Mouse (Mus musculus) heart, postnatal 0 days (tissue): Measurements from ENCODE around the gene Tlcd2. TPM values are rescaled to one million over a fixed set of nuclear protein-coding genes. Genes with fewer than 3 reads are reported as not detected.

ENCODE experiments used
- ATAC-seq: fragments of 200-750 bp; cut with Nextera tagmentation; 2 replicates; pipeline ENCODE4 v1.8.0; 2017; ENCODE audit warnings: low read depth, moderate number of reproducible peaks, moderate library complexity; ENCODE audit not compliant: insufficient read depth
- DNase-seq: peaks from one replicate; pipeline ENCODE4 v3.0.0-alpha.2; 2016; ENCODE audit warnings: low spot score
- H3K27ac ChIP-seq: fragments of 300-500 bp; sonication (generic); 2 replicates; pipeline ENCODE4 v1.5.1; 2014; ENCODE audit warnings: low read depth, mild to moderate bottlenecking
- H3K27me3 ChIP-seq: fragments of 300-500 bp; sonication (generic); 2 replicates; pipeline ENCODE4 v1.6.1; 2014; ENCODE audit warnings: low read length, mixed read lengths; ENCODE audit not compliant: control insufficient read depth, insufficient read depth
- H3K36me3 ChIP-seq: fragments of 300-500 bp; sonication (generic); replicated peaks from 2 replicates; pipeline ENCODE4 v1.6.1; 2014; ENCODE audit warnings: low read length, mixed read lengths; ENCODE audit not compliant: control insufficient read depth, insufficient read depth
- H3K4me1 ChIP-seq: fragments of 300-500 bp; sonication (generic); 2 replicates; pipeline ENCODE4 v1.6.1; 2014; ENCODE audit warnings: antibody characterized with exemption; ENCODE audit not compliant: control insufficient read depth, insufficient read depth
- H3K4me2 ChIP-seq: fragments of 300-500 bp; sonication (generic); 2 replicates; pipeline ENCODE4 v1.6.1; 2014; ENCODE audit warnings: low read depth, mild to moderate bottlenecking, low read length, moderate library complexity
- H3K4me3 ChIP-seq: fragments of 300-500 bp; sonication (generic); 2 replicates; pipeline ENCODE4 v1.5.1; 2014; ENCODE audit warnings: low read depth, low read length
- H3K9ac ChIP-seq: fragments of 300-500 bp; sonication (generic); replicated peaks from 2 replicates; pipeline ENCODE4 v1.6.1; 2014; ENCODE audit warnings: low read depth, low read length, mixed read lengths
- H3K9me3 ChIP-seq: fragments of 300-500 bp; sonication (generic); replicated peaks from 2 replicates; pipeline ENCODE4 v1.6.1; 2016; ENCODE audit warnings: low read length; ENCODE audit not compliant: control insufficient read depth
- CTCF ChIP-seq: IDR thresholded peaks from 2 replicates; pipeline ENCODE4 v1.5.1; 2016; ENCODE audit warnings: antibody characterized with exemption, control low read depth, low read depth
- EP300 ChIP-seq: IDR thresholded peaks from 2 replicates; pipeline ENCODE4 v1.6.1; 2016; ENCODE audit warnings: antibody characterized with exemption, low read depth
- WGBS: fragments of 180-500 bp; shearing (Covaris S2); extraction: QIAGEN DNeasy Blood & Tissue Kit; methylation state at CpG from one replicate; pipeline ENCODE4 v1.1.7; 2014; 5-methylcytosine and 5-hydroxymethylcytosine counted together
- polyA plus RNA-seq: library from polyadenylated mRNA; unstranded; fragments of >200 nt; fragmentation: Nextera tagmentation; extraction: Ambion mirVana; gene quantifications from 2 replicates; pipeline ENCODE4 v1.2.1, GENCODE M21; 2015
- total RNA-seq: library from RNA; depleted of rRNA; stranded (reverse); fragments of >200 nt; gene quantifications from 2 replicates; pipeline ENCODE4 v1.2.3, GENCODE M21; 2014; ENCODE audit warnings: low replicate concordance

The Tlcd2 gene
- total and polyA plus RNA-seq, 2 experiments from 2014 or later = 16.9 to 25.3 TPM

DNA sequence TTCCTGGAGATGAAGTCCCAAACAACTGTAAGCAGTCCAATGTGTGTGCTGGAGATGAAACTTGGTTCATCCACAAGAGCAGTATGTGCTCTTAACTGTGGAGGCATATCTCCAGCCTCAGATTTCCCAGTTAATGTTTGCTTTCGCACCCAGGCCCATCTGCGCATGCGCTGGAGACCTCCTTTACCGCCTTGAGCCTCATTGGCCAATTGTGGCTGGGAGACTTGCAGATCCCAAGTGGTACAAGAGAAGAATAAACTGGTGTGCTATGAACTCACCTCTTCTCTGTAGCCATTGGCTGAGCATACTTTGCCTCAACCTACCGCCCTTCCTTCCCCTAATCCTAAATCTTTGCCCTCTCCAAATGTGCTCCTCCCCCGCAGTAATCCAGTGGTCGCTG is 11.9 kb downstream of the Tlcd2 start:
- WGBS = 73% methylated on average over 7 of the region's 7 CpGs

GRCm38 (mm10) chr11:75486192-75486591 is 24.7 kb downstream of the Tlcd2 start:
- no peak for TF ChIP-seq CTCF
- no peak for TF ChIP-seq EP300
- 0 out of 2 replicates have a peak overlapping the region, but pooled peaks have one; percentile 25 for H3K4me2 ChIP-seq
- no peak overlapping the region for H3K4me3 ChIP-seq
- DNase-seq (no peak), ATAC-seq (no peak)
- 20% methylated on average over 3 of the region's 3 CpGs for WGBS
- no peaks in the 10 kb centered on the region for H3K9me3 ChIP-seq
- H3K4me1 ChIP-seq = peaks cover 10% of the 10 kb centered on the region
- no peak overlapping the region for H3K27ac ChIP-seq
- H3K9ac ChIP-seq = no peak overlapping the region
- H3K36me3 ChIP-seq = peaks cover 19% of the 10 kb centered on the region
- no peaks in the 10 kb centered on the region for H3K27me3 ChIP-seq

More for the DNA sequence above, 11.9 kb downstream of the Tlcd2 start:
- Histone ChIP-seq H3K36me3 (no peaks in the 10 kb centered on the region), H3K4me3 (no peak overlapping the region), H3K27ac (no peak overlapping the region), H3K4me2 (no peak overlapping the region), H3K9ac (no peak overlapping the region), H3K27me3 (no peaks in the 10 kb centered on the region), H3K4me1 (no peaks in the 10 kb centered on the region; the same call in 1 of the 2 replicates), H3K9me3 (no peaks in the 10 kb centered on the region)
- TF ChIP-seq EP300 (no peak), CTCF (no peak)
- DNase-seq (no peak), ATAC-seq (no peak)

DNA sequence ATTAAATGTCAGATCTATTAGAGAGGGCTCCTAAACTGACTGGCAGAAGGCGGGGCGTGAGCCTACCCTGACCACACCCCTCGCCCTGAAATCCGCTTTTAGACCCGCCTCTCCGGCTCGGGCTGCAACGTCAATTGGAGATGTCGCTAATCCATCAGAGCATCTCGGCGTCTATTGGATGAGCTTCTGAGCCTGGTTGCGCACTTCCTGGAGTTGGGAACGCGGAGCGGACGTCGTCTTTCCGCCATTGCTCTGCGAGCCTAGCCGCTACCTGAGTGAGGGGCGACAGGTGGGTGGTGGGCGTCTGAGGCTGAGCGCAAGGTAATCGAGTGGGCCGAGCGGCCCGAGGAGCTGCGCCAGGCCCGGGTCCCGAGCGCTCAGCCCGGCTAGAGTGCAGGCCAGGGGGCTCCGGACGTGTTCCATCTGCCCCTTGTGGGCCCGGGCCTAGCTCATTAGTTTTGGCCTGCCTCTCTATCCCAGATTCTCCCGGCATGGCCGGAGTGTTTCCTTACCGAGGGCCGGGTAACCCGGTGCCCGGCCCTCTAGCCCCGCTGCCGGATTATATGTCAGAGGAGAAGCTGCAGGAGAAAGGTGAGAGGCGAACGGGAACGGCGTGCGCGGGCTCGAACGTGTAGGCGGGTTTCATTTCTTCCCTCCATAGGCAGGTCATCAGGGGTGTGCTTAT is 25.2 kb downstream of the Tlcd2 start, which contains the start of gene Prpf8:
Gene Prpf8 (plus strand): TSS at position 216 of the 685 bp plus-strand sequence.
- peak; percentile 100 for ATAC-seq
- WGBS = under 1% methylated on average over 49 of the region's 52 CpGs
- TF ChIP-seq EP300 = no peak
- no peak for TF ChIP-seq CTCF

DNA sequence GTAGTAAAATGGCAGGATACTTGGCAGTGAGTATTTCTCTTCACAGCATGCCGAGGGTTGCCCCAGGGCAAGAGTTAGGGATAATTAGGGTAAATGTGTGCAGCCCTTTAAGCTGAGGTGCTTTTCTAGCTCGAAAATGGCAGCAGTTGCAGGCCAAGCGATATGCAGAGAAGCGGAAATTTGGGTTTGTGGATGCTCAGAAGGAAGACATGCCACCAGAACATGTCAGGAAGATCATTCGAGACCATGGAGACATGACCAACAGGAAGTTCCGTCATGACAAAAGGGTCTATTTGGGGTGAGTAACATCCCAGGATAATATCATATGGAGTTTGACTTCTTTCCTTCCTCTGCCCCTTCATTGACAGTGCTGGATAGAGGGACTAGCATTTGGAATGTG is 26.0 kb downstream of the Tlcd2 start:
- peak overlapping the region; percentile 82 for H3K9ac ChIP-seq
- H3K27ac ChIP-seq = no peak overlapping the region
- H3K36me3 ChIP-seq = peaks cover 32% of the 10 kb centered on the region
- peak overlapping the region; percentile 83 for H3K4me2 ChIP-seq
- H3K9me3 ChIP-seq = no peaks in the 10 kb centered on the region
- peaks cover 10% of the 10 kb centered on the region for H3K4me1 ChIP-seq
- peak overlapping the region; percentile 76 for H3K4me3 ChIP-seq
- no peaks in the 10 kb centered on the region for H3K27me3 ChIP-seq
- 30% methylated on average over 6 of the region's 6 CpGs for WGBS
- ATAC-seq = no peak
- no peak for DNase-seq
- no peak for TF ChIP-seq CTCF
- TF ChIP-seq EP300 = no peak

More for the DNA sequence above, 25.2 kb downstream of the Tlcd2 start, which contains the start of gene Prpf8:
- Histone ChIP-seq H3K9ac (peak within 1 kb of the TSS; percentile 82), H3K4me1 (peaks cover 10% of the 10 kb centered on the region), H3K27ac (peak within 1 kb of the TSS; percentile 73), H3K4me3 (peak within 1 kb of the TSS; percentile 76), H3K4me2 (peak within 1 kb of the TSS; percentile 83), H3K9me3 (no peaks in the 10 kb centered on the region), H3K27me3 (no peaks in the 10 kb centered on the region), H3K36me3 (peaks cover 24% of the 10 kb centered on the region)
- DNase-seq = peak; percentile 99

DNA sequence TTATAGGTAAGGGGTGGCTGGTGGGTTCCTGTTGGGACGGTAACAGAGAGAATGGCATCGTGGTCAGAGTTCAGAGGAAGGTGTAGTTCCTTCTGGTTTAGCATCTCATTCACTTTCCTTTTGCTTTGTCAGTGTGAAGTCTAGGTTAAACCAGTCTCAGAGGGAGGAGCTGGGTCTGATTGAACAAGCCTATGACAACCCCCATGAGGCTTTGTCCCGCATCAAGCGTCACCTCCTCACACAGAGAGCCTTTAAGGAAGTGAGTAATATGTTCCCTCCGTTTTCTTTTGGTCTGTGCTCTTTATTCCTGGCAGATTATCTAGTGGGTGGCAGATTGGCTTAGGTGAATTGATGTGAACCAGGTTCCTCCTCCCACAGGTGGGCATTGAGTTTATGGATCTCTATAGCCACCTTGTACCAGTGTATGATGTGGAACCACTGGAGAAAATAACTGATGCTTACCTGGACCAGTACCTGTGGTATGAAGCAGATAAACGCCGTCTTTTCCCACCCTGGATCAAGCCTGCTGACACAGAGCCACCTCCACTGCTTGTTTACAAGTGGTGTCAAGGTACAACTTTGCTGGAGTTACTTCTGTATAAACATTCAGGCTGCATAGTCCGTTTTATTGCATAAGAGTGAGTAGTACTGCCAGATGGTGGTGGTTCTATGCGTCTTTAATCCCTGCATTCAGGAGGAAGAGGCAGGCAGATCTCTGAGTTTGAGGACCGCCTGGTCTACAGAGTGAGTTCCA is 33.0 kb downstream of the Tlcd2 start:
- H3K4me1 ChIP-seq = 0 out of 2 replicates have a peak, but pooled peaks cover 2% of the 10 kb centered on the region
- no peak overlapping the region for H3K4me3 ChIP-seq
- TF ChIP-seq CTCF = no peak
- TF ChIP-seq EP300 = no peak
- no peak overlapping the region for H3K4me2 ChIP-seq
- no peaks in the 10 kb centered on the region for H3K9me3 ChIP-seq
- no peak for DNase-seq
- H3K27ac ChIP-seq = no peak overlapping the region
- H3K36me3 ChIP-seq = peaks cover 91% of the 10 kb centered on the region
- no peak for ATAC-seq
- no peaks in the 10 kb centered on the region for H3K27me3 ChIP-seq
- H3K9ac ChIP-seq = no peak overlapping the region
- 89% methylated on average over 10 of the region's 10 CpGs for WGBS
